Mouse (Mus musculus) CH12.LX (cell line): ENCODE measurements around the gene Slc23a4. TPM values are rescaled to one million over a fixed set of nuclear protein-coding genes. Genes with fewer than 3 reads are reported as not detected.

Experiments
- DNase-seq: peaks from one replicate; pipeline ENCODE4 v3.0.0-alpha.2; 2013; ENCODE audit errors: extremely low read depth
- H3K27ac ChIP-seq: 2 replicates; pipeline ENCODE4 v1.5.1; 2012; ENCODE audit warnings: low read depth, mild to moderate bottlenecking, control low read depth, moderate library complexity; ENCODE audit not compliant: insufficient read depth
- H3K27me3 ChIP-seq: replicated peaks from 2 replicates; pipeline ENCODE3; 2012; ENCODE audit warnings: inconsistent platforms
- H3K36me3 ChIP-seq, 2 experiments: replicated peaks in 1 of 2; 2 replicates each; pipeline versions ENCODE3 to v1.6.1; 2012; ENCODE audit warnings: inconsistent platforms in 1 of 2, low read length in 1 of 2, mild to moderate bottlenecking in 1 of 2, mixed read lengths in 1 of 2, moderate library complexity in 1 of 2; ENCODE audit not compliant: control insufficient read depth in 1 of 2, insufficient read depth in 1 of 2
- H3K4me1 ChIP-seq, 2 experiments: 2 replicates each; pipeline ENCODE4 v1.6.1; 2012; ENCODE audit warnings: inconsistent platforms in 1 of 2, moderate library complexity in 1 of 2; ENCODE audit not compliant: insufficient read depth in 2 of 2, control insufficient read depth in 1 of 2
- H3K4me2 ChIP-seq: 2 replicates; pipeline ENCODE4 v1.6.1; 2012; ENCODE audit warnings: low read depth, mild to moderate bottlenecking, control low read depth; ENCODE audit not compliant: poor library complexity, insufficient read depth, severe bottlenecking
- H3K4me3 ChIP-seq, 3 experiments: fragments of 150-350 bp in 1 of 3; sonication (generic) in 1 of 3; replicated peaks in 1 of 3; 2 replicates each; pipeline versions ENCODE3 to v1.5.1; 2011 to 2012; ENCODE audit warnings: low read depth in 2 of 3, low read length in 2 of 3, mild to moderate bottlenecking in 2 of 3, moderate library complexity in 2 of 3, control low read depth in 1 of 3, improper control_type of control experiment in 1 of 3, inconsistent platforms in 1 of 3, mixed read lengths in 1 of 3; ENCODE audit not compliant: poor library complexity in 1 of 3
- H3K79me2 ChIP-seq: replicated peaks from 2 replicates; pipeline ENCODE4 v1.6.1; 2012; ENCODE audit warnings: mild to moderate bottlenecking, moderate library complexity; ENCODE audit not compliant: control insufficient read depth, poor library complexity, insufficient read depth, severe bottlenecking; ENCODE audit errors: extremely low read depth
- H3K9ac ChIP-seq: 2 replicates; pipeline ENCODE4 v1.6.1; 2012; ENCODE audit warnings: low read depth, mild to moderate bottlenecking, control low read depth, moderate library complexity; ENCODE audit not compliant: insufficient read depth
- H3K9me3 ChIP-seq: replicated peaks from 2 replicates; pipeline ENCODE3; 2012; ENCODE audit warnings: low read length, inconsistent platforms, mixed read lengths
- ELF1 ChIP-seq: IDR thresholded peaks from 2 replicates; pipeline ENCODE4 v1.6.1; 2014; ENCODE audit warnings: low read depth, mild to moderate bottlenecking, inconsistent platforms, low read length, improper control_type of control experiment
- GABPA ChIP-seq: IDR thresholded peaks from 2 replicates; pipeline ENCODE4 v1.6.1; 2012; ENCODE audit warnings: low read depth, low read length, improper control_type of control experiment, inconsistent platforms; ENCODE audit not compliant: insufficient replicate concordance
- HCFC1 ChIP-seq: IDR thresholded peaks from 2 replicates; pipeline ENCODE4 v1.6.1; 2012; ENCODE audit warnings: low read depth, mild to moderate bottlenecking, inconsistent platforms, low read length, improper control_type of control experiment
- IRF4 ChIP-seq: IDR thresholded peaks from 2 replicates; pipeline ENCODE4 v1.6.1; 2014; ENCODE audit warnings: low read depth, mild to moderate bottlenecking, inconsistent platforms, low read length, improper control_type of control experiment
- KAT2A ChIP-seq: IDR thresholded peaks from 2 replicates; pipeline ENCODE4 v1.6.1; 2012; ENCODE audit warnings: low read length, improper control_type of control experiment, inconsistent platforms; ENCODE audit not compliant: insufficient replicate concordance
- MAFK ChIP-seq: IDR thresholded peaks from 2 replicates; pipeline ENCODE4 v1.6.1; 2011; ENCODE audit warnings: low read length, improper control_type of control experiment; ENCODE audit not compliant: insufficient replicate concordance
- MAX ChIP-seq: IDR thresholded peaks from 2 replicates; pipeline ENCODE4 v1.6.1; 2011; ENCODE audit warnings: low read length, improper control_type of control experiment
- MAZ ChIP-seq: IDR thresholded peaks from 2 replicates; pipeline ENCODE4 v1.6.1; 2012; ENCODE audit warnings: low read depth, mild to moderate bottlenecking, inconsistent platforms, low read length, improper control_type of control experiment, moderate library complexity
- MEF2A ChIP-seq: IDR thresholded peaks from 2 replicates; pipeline ENCODE4 v1.6.1; 2014; ENCODE audit warnings: low read depth, mild to moderate bottlenecking, inconsistent platforms, low read length, improper control_type of control experiment, borderline replicate concordance
- MXI1 ChIP-seq: IDR thresholded peaks from 2 replicates; pipeline ENCODE4 v1.6.1; 2011; ENCODE audit warnings: mild to moderate bottlenecking, low read depth, low read length, improper control_type of control experiment
- RCOR1 ChIP-seq: conservative IDR thresholded peaks from 2 replicates; pipeline ENCODE4 v1.6.1; 2012; ENCODE audit warnings: low read depth, mild to moderate bottlenecking, inconsistent platforms, low read length, improper control_type of control experiment
- TBP ChIP-seq: conservative IDR thresholded peaks from 2 replicates; pipeline ENCODE4 v1.6.1; 2011; ENCODE audit warnings: low read depth, low read length, improper control_type of control experiment
- ZC3H11A ChIP-seq: IDR thresholded peaks from 2 replicates; pipeline ENCODE4 v1.6.1; 2012; ENCODE audit warnings: low read depth, mild to moderate bottlenecking, inconsistent platforms, low read length, improper control_type of control experiment
- ZKSCAN1 ChIP-seq: IDR thresholded peaks from 2 replicates; pipeline ENCODE4 v1.6.1; 2012; ENCODE audit warnings: low read depth, inconsistent platforms, low read length, improper control_type of control experiment, borderline replicate concordance
- dilution Hi-C: fragments of 300-500 bp; cut with MboI; formaldehyde crosslinking; loops from 2 replicates; pipeline ENCODE4 v1.14.3; 2020; ENCODE audit warnings: low sequenced_read_pairs; ENCODE audit not compliant: extremely low pct_unique_long_range_greater_than_20kb, extremely low pct_ligation_motif_present
- in situ Hi-C: fragments of 300-500 bp; cut with MboI; formaldehyde crosslinking; loops from 3 replicates; pipeline ENCODE4 v1.14.3; 2019; ENCODE audit warnings: low sequenced_read_pairs, low pct_ligation_motif_present, low pct_unique_long_range_greater_than_20kb, mixed read lengths
- polyA plus RNA-seq: library from polyadenylated mRNA; unstranded; fragments of >175 nt; gene quantifications from 2 replicates; pipeline ENCODE4 v1.2.1, GENCODE M21; 2012; ENCODE audit warnings: low read depth; ENCODE audit not compliant: insufficient read length
- total RNA-seq, 2 experiments: library from RNA; depleted of rRNA; stranded (reverse); fragments of 300-350 nt in 1 of 2; fragments of >200 nt in 1 of 2; gene quantifications; 2 replicates each; pipeline ENCODE4 v1.2.3; 2012 to 2014

Slc23a4 gene
- total and polyA plus RNA-seq, 3 experiments = 0.21 to 0.30 (median 0.27) TPM

GRCm38 (mm10) chr6:34919146-34919545 is 69.1 kb downstream of the Slc23a4 start:
- in situ Hi-C loops = loop anchor here (5.0 kb wide), 1 partner anchor 37 kb away; no protein-coding TSS in a partner anchor
- no peaks in the 10 kb centered on the region for H3K27me3 ChIP-seq
- H3K9ac ChIP-seq = no peak overlapping the region
- DNase-seq = no peak
- no peak overlapping the region for H3K27ac ChIP-seq
- no peak overlapping the region for H3K4me3 ChIP-seq
- H3K4me1 ChIP-seq = peaks cover 0 to 5% of the 10 kb centered on the region in 2 experiments; a peak in 1 of 4 replicates
- dilution Hi-C loops = no loop called here
- no peaks in the 10 kb centered on the region for H3K79me2 ChIP-seq
- TF ChIP-seq MEF2A (no peak), MAX (no peak)
- H3K9me3 ChIP-seq = no peaks in the 10 kb centered on the region
- H3K4me2 ChIP-seq = no peak overlapping the region
- no peaks in the 10 kb centered on the region for H3K36me3 ChIP-seq

DNA sequence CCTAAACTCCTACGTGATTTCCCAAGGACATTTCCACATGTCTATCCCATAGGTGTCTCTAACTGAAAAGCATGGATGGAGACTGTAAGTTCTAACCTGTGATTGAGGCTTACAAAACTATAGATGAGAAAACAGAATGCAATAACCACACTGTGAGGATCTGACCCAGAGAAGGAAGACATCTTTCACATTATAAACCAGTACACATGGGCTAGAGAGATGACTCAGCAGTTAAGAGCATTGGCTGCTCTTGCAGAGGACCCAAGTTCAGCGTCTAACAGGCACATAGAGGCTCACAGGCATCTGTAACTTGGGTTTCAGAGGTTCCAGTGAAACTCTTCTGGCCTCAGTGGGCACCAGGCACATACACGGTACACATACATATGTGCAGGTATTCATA is 73.7 kb downstream of the Slc23a4 start:
- dilution Hi-C loops = no loop called here
- no peak overlapping the region for H3K27ac ChIP-seq
- peaks cover 0 to under 1% of the 10 kb centered on the region in 2 experiments for H3K36me3 ChIP-seq
- no peak for DNase-seq
- no peaks in the 10 kb centered on the region for H3K9me3 ChIP-seq
- peaks cover 0 to 15% of the 10 kb centered on the region in 2 experiments; a peak in 2 of 4 replicates for H3K4me1 ChIP-seq
- no peaks in the 10 kb centered on the region for H3K27me3 ChIP-seq
- TF ChIP-seq ZC3H11A (no peak), MAFK (peak; percentile 64; the same call in 1 of the 2 replicates), ZKSCAN1 (no peak)
- in situ Hi-C loops = no loop called here
- H3K4me2 ChIP-seq = no peak overlapping the region
- no peak overlapping the region for H3K9ac ChIP-seq
- peaks cover 5% of the 10 kb centered on the region; the same call in 1 of the 2 replicates for H3K79me2 ChIP-seq
- H3K4me3 ChIP-seq = no peak overlapping the region

DNA sequence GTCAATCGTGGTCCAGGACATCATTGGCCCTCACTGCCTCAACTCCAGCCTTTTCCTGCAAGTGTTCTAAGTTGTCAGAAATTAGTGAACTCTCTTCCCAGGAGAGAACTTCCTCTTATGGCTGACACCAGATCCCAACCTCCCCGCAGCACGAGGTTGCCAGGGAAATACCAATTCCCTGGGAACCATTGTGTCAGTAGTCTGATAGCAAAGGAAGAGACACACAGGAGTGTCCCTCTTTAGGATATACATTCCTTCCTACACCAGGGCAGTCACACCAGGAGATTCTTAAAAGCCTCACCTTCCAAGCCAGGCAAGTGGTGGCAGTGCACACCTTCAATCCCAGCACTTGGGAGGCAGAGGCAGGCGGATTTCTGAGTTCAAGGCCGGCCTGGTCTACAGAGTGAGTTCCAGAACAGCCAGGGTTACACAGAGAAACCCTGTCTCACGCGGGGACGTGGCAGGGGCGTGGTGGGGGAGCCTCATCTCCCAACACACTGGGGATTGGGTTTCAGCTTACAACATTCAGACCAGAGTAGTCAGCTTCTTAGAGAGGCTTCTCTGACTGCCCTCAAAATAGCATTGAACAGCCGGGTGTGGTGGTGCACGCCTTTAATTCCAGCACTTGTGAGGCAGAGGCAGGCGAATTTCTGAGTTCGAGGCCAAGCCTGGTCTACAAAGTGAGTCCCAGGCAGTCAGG is 74.7 kb downstream of the Slc23a4 start:
- Histone ChIP-seq H3K36me3 (peaks cover 0 to 9% of the 10 kb centered on the region in 2 experiments), H3K9ac (no peak overlapping the region), H3K4me2 (no peak overlapping the region), H3K79me2 (peaks cover 6% of the 10 kb centered on the region), H3K27ac (no peak overlapping the region), H3K27me3 (no peaks in the 10 kb centered on the region), H3K4me3 (no peak overlapping the region), H3K4me1 (peaks cover 0 to 21% of the 10 kb centered on the region in 2 experiments; a peak in 2 of 4 replicates), H3K9me3 (no peaks in the 10 kb centered on the region)
- DNase-seq = no peak
- in situ Hi-C loops = no loop called here
- dilution Hi-C loops = no loop called here
- TF ChIP-seq HCFC1 (no peak), MAZ (no peak), MXI1 (no peak), IRF4 (no peak), ELF1 (no peak), TBP (no peak), GABPA (no peak), RCOR1 (no peak), KAT2A (no peak)
